Mouse (Mus musculus) heart, adult 18-20 months (tissue): Measurements from ENCODE around the gene Iqgap2. TPM values are rescaled to one million over a fixed set of nuclear protein-coding genes. Genes with fewer than 3 reads are reported as not detected.
A peak's percentile ranks its signal among the peaks of the same experiment; 100 is the strongest.

ENCODE experiments used
- DNase-seq, 2 experiments: peaks; one replicate each; pipeline ENCODE4 v3.0.0; 2021 to 2022; ENCODE audit warnings: mixed read lengths in 1 of 2
- total RNA-seq, 2 experiments: library from RNA; stranded (reverse); gene quantifications; 2 replicates each; pipeline ENCODE4 v1.2.3; 2021

The Iqgap2 gene
- total RNA-seq, 2 experiments from 2014 or later, result 2.7 to 3.7 TPM

DNA sequence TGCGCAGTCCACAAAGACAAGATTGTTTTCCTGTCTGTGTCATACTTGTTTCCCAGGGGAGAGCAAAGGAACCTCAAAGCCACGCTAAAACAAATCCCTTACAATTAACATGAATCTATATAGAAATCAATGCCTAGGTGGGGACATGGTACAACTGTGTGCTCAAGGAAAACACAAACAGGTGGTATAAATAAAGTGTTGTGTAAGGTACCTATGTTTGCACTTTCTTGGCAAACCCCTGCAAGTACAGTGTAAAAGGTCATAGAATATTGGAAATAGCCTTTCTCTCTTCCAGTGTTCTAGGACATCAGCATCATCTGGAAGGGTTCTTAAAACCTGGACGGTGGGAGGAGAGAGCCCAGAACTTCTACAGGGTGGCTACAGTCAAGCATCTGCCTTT, 7.3 kb downstream of the Iqgap2 start:
- DNase-seq, result no peak

GRCm38 (mm10) chr13:95882001-95882400, 9.7 kb downstream of the Iqgap2 start:
- DNase-seq, result no peak

DNA sequence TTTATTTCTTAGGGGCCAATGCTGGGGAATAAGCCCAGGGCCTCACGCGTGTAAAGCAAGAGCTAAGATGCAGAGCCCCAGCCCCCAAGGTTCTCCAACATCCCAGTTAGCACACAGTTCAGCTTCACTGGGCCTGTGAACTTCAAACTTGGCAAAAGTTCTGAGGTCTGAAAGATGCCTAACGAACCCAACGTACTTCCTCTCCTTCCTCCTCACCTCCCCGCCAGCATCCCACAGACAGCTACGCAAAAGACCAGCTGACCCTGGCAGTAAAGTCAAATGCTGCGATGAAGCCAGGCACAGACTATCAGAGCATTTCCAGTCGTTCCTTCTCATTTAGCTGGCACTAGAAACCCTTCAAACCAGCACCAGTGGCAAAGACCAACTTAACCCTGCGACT, 10.3 kb downstream of the Iqgap2 start:
- no peak for DNase-seq

DNA sequence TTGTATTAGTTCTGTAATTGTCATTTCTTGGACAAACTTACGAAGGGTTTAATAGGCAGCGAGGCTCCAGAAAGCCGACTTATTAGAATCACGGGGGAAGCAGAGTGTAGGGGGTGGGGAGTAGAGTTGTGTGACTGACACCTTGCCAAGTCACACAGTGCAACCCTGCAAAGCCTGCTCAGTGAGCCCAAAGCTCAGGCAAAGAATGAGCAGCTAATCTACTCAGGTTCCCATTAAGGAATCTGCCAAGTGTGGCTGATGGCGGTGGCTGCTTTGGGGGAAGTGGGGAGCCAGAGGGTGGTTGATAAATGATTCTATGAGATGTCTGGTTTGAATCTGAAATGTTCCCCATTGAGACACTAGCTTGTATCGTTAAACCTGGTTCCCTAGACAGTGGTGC, 11.1 kb downstream of the Iqgap2 start:
- no peak for DNase-seq

GRCm38 (mm10) chr13:95871993-95872392, 19.7 kb downstream of the Iqgap2 start:
- no peak for DNase-seq

- DNase-seq, result no peak
These were observed 21.1 kb downstream of the Iqgap2 start for GRCm38 (mm10) chr13:95870626-95871025.

DNA sequence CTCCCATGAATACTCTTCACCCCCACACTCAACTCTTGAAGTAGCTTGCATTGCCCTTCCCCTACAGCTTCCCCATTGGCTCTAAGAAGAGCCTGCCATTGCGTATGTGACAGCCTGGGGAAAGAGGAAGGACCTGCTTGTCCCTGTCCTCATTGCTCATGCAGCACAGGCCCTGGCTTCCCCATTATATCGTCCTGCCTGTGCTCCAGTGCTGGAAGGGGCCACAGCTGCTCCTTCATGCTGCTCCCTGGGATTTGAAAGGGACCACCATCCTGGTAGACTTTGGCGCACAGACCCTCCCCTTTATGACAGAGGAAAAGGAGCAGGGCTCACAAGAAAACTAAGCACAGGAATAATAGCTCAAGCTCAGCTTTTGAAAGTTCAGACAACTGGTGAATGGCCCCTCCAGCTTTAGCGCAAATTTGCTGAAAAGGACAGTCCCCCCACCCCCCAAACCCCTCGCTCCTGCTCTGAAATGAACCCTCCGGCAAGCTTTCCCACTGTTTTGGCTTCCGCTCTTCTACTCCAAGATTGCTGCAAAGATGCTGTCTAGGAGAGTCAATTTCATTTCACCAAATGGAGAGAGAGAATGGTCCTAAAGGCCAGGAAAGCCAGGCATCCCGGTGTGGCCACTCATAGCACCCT, 22.7 kb downstream of the Iqgap2 start:
- peak in 1 of 2 experiments; percentile 43 for DNase-seq

- no peak for DNase-seq
These were observed 29.5 kb downstream of the Iqgap2 start for GRCm38 (mm10) chr13:95862201-95862600.

- DNase-seq, result no peak
These were observed 32.5 kb downstream of the Iqgap2 start for GRCm38 (mm10) chr13:95859271-95859670.

DNA sequence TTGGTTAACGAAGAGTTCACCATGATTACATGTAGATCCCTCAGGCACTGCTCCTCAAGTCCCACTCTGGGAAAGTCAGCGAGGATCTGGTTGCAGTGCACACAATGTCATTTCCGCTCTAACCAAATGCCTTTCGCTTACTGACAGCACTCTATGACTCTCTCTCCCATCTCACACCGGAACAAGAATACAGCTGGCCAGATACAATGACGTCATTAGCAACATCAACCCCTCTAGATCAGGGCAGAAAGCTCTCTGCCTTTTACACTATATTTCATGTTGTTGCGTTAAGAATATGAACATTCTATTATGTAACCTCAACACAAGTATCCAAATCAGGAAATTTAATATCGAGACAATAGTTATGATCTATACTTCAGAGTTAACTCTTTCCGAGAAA, 32.9 kb downstream of the Iqgap2 start:
- no peak for DNase-seq

DNA sequence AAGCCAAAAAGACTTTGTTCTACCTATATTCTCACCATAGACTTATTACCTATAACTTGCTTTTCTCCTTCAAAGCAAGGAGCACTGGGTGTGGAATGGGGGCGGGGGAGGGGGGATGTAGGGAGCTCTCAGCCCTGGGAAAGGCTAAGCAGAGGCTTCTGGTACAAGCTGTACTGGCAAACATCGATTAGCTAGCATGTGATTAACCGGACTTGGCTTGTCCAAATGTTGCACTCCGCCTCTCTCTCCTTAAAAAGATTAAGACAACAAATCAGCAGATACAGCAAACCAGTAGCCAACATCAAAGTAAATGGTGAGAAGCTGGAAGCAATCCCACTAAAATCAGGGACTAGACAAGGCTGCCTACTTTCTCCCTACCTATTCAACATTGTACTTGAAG, 36.2 kb downstream of the Iqgap2 start:
- DNase-seq, result no peak

DNA sequence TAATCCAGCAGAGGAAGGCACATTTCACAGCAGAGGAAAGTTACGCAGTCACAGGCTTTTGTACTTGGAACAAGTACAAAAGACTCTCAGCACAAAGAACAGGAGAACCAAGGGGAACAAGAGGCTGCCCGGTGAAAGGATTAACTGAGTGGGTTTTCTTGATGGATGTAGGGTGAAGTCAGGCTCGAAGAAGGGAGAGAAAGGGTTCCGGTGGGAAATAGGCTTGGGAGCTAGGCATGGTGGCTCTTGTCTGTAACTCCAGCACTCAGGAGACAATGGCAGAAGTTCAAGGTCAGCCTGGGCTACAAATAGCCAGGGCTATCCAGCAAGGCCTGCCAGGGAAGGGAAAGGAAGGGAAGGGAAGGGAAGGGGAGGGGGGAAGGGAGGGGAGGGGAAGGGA, 40.1 kb downstream of the Iqgap2 start:
- DNase-seq, result no peak

DNA sequence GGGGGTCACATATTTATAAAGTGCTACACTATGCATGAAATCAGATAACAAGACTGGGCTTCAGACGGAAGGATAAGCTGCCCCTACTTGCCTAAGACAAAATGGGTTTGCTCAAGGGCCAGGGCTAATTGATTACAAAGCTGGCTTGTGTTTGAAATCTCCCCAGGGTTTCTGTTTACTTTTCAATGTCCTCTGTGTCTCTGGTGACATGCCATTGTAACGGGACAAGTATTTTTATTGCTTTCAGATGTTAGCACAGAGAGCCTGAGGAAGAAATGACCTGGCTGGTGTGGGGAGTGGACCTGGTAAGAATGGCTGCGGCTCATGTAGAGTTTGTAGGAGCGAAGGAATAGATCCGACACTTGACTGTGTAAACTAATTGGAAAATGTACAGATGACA, 41.3 kb downstream of the Iqgap2 start:
- no peak for DNase-seq

DNA sequence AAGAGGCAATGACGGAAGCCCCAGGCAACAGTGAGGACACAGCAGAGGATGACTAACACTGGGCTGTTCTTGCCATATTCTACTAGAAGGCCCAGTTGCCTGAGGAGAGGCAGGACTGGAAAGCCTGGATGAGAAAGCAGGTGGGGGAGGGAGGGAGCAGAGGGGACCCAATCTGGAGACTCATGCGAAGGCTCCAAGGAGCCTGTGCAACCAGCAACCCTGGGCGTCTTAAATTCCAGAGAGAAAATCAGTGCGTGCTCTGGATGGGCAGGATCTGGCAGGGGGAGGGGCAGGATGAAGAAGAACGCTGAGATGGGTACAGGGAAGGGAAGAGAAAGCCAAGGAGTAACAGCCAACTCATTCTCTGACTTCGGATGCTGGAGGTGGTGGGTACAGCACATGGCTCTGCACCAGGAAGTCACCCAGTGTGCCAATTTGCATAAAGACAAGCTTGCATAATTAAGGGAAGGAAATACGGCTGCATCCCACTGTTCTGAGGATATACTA, 42.2 kb downstream of the Iqgap2 start:
- no peak for DNase-seq

DNA sequence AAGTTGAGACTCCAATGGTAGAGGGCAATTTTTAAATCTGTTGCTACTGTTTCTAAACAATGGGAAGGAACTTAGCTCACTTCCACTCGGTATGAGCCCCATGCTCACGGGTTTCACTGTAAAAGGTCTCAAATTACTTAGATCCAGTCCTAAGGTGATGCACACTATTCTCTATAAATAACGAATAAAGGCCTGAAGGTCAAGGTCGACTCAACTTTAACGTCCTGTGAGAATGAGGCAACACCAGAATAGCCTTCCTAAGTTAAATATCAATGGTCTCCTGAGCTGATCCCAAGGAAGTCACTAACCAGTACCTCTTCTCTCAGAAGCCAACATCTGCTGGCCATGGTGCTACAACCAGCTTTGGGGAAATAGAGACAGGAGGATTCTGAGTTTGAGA, 45.4 kb downstream of the Iqgap2 start:
- DNase-seq, result no peak

DNA sequence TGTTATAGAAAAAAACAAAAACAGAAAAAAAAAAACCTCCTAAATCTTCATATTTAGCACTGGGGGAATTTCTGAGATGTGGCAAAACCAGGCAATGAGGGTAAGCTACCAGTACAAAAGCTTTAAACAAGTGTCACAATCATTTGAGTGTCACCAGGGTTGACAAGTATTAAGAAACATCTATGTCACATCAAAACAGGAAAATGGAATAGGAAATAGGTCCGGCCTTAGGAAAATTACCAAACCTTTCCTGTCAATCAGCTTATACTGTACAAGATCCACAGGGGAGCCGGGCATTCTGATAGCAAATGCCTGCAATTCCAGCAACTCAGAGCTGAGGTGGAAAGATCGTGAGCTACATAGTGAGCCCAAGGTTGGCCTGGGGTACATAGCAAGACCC, 46.8 kb downstream of the Iqgap2 start:
- DNase-seq, result no peak

DNA sequence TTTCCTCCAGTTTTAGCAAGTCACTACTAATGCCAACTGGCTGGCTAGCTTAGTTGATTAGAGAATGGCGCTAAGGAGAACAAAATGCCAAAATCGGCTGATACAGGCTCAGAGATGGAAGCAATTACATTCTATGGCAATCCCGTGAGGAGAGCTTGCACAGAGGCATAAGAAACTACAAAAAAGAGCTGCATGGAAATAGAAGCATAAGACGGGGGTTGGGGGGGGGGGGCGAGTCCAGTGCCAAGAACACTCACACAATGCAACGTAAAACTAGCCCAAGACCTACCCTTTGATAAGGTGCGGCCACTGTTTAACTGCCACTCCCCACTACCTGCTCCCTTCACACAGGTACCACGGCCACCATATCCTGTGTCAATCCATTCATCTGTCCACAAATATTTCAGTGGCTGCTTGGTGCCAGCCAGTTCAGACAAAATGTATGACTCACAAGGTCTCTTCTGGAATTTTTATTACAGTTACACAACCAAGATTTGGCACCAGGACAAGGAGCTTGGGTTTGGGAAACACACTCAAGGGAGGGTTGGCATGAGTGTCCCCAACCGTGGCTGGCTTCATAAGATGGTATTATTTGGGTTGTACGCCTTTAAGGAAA, 48.2 kb downstream of the Iqgap2 start:
- DNase-seq, result no peak

GRCm38 (mm10) chr13:95842803-95843202, 48.9 kb downstream of the Iqgap2 start:
- DNase-seq, result no peak

DNA sequence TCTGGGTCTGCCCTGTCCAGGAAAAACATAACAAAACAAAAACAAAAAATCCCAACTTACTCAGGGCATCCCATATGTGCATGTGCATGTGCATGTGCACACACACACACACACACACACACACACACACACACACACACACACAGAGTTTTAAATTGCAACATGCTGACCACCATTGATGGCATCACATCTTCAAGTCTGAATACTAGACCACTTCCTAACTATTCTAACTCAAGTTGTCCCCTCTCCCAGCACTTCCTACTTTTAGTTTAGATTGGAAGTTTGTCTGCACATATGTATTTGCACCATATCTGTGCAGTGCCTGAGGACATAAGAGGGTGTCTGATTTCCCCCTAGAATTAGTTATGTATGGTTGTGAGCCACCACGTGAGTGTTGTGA, 49.8 kb downstream of the Iqgap2 start:
- DNase-seq, result no peak

- no peak for DNase-seq
These were observed 54.8 kb downstream of the Iqgap2 start for GRCm38 (mm10) chr13:95836944-95837343.

GRCm38 (mm10) chr13:95833473-95833872, 58.2 kb downstream of the Iqgap2 start:
- no peak for DNase-seq

- no peak for DNase-seq
These were observed 59.0 kb downstream of the Iqgap2 start for GRCm38 (mm10) chr13:95832712-95833111.

DNA sequence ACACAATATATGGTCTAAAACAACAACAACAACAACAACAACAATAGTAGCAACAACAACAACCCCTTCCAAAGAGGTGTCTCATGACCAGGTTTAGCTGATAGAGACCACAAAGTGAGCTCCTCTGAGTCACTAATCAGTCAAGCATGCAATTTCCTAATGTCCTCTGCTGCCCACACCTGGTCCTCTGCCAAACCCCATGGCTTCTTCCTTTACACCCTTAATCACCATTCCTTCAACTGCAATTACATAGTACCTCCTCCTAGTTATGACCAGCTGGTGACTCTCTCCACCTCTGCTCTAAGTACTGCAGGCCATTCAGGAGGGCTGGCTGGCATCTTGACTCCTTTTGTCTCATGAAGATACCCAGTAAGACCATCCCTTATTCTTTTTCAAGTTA, 60.0 kb downstream of the Iqgap2 start:
- no peak for DNase-seq
